Mouse (Mus musculus): ENCODE data around the gene Arl6ip1. TPM values are rescaled to one million over a fixed set of nuclear protein-coding genes. Genes with fewer than 3 reads are reported as not detected.

Arl6ip1 gene
- total RNA-seq, 1 experiment from 2014 or later: 189 TPM

Other genes starting within 250 kb of the Arl6ip1 start
- gene Rps15a, start 13.5 kb downstream of the Arl6ip1 start, total RNA-seq (2017): 696 and 1,494 TPM in 2 replicates
- gene Smg1, start 114.0 kb upstream of the Arl6ip1 start, total RNA-seq (2017): 62.4 and 87.4 TPM in 2 replicates